Mouse (Mus musculus) forebrain, embryonic 10.5 days (tissue): ENCODE measurements around the gene Clcnka. TPM values are rescaled to one million over a fixed set of nuclear protein-coding genes. Genes with fewer than 3 reads are reported as not detected.

Experiments used
- DNase-seq: peaks from one replicate; pipeline ENCODE4 v3.0.0-alpha.2; 2017; ENCODE audit warnings: low spot score; ENCODE audit errors: extremely low spot score
- H3K27ac ChIP-seq: fragments of 300-500 bp; sonication (generic); 2 replicates; pipeline ENCODE4 v1.5.1; 2016; ENCODE audit warnings: mild to moderate bottlenecking
- H3K27me3 ChIP-seq: fragments of 300-500 bp; sonication (generic); 2 replicates; pipeline ENCODE4 v1.6.1; 2016; ENCODE audit warnings: mild to moderate bottlenecking; ENCODE audit not compliant: poor library complexity, severe bottlenecking
- H3K36me3 ChIP-seq: fragments of 300-500 bp; sonication (generic); replicated peaks from 2 replicates; pipeline ENCODE4 v1.6.1; 2016; ENCODE audit warnings: mild to moderate bottlenecking, moderate library complexity
- H3K4me1 ChIP-seq: fragments of 300-500 bp; sonication (generic); 2 replicates; pipeline ENCODE4 v1.6.1; 2016
- H3K4me3 ChIP-seq: fragments of 300-500 bp; sonication (generic); 2 replicates; pipeline ENCODE4 v1.5.1; 2016; ENCODE audit warnings: mild to moderate bottlenecking, moderate library complexity
- H3K9me3 ChIP-seq: fragments of 300-500 bp; sonication (generic); 2 replicates; pipeline ENCODE4 v1.6.1; 2016; ENCODE audit warnings: mild to moderate bottlenecking, moderate library complexity
- WGBS: fragments of 180-500 bp; shearing (Covaris S2); methylation state at CpG from one replicate; pipeline ENCODE4 v1.1.7; 2016; 5-methylcytosine and 5-hydroxymethylcytosine counted together
- polyA plus RNA-seq: library from polyadenylated mRNA; unstranded; fragments of >200 nt; fragmentation: Nextera tagmentation; extraction: Ambion mirVana; gene quantifications from 2 replicates; pipeline ENCODE4 v1.2.1, GENCODE M21; 2016

The Clcnka gene
- polyA plus RNA-seq, 1 experiment from 2014 or later, result 0.05 TPM

DNA sequence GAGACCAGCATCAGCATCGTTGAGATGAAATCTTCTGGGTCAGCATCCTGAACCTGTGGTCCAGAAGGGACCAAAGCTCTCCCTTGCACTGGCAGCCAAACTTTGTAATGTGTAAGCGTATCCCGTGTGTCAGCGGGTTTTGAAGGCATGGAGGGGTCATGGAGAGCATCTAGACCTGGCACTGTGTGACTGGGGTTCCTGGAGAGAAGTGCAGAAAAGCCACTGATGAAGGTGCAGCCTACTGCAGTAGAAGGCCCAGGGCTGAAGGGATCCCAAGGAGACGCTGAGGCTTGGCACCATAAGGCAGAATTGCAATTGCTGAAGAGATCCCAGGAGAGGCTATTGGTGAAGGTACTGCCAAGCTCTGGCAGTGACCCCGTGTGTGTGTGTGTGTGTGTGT lies 30.9 kb upstream of the Clcnka start:
- no peak overlapping the region for H3K27ac ChIP-seq
- H3K4me1 ChIP-seq, result peaks cover 19% of the 10 kb centered on the region
- no peaks in the 10 kb centered on the region for H3K9me3 ChIP-seq
- no peak for DNase-seq
- H3K27me3 ChIP-seq, result peaks cover 38% of the 10 kb centered on the region
- 82% methylated on average over 6 of the region's 6 CpGs for WGBS
- H3K4me3 ChIP-seq, result no peak overlapping the region
- no peaks in the 10 kb centered on the region for H3K36me3 ChIP-seq

DNA sequence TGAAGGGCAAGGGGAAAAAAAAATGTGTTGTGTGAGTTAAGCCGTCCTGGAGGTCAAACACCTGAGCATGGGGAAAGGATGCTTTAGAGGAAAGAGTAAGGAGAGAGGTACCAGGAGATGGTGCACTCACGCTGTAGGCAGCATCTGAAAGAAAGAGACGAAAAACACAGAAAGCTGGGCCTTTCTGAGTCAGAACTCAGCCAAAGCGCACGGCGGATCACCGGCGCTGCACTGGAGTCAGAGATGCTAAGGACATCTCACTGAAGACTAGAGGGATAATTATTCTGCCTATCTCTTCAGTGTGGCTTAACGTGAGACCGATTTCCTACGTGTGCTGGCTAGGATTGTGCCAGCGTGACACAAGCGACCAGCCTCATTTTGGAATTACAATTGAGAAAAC lies 29.4 kb upstream of the Clcnka start:
- DNase-seq, result no peak
- WGBS, result 90% methylated on average over 13 of the region's 13 CpGs
- Histone ChIP-seq H3K9me3 (no peaks in the 10 kb centered on the region), H3K36me3 (no peaks in the 10 kb centered on the region), H3K4me3 (no peak overlapping the region), H3K27ac (no peak overlapping the region), H3K4me1 (peaks cover 19% of the 10 kb centered on the region), H3K27me3 (peaks cover 50% of the 10 kb centered on the region)

DNA sequence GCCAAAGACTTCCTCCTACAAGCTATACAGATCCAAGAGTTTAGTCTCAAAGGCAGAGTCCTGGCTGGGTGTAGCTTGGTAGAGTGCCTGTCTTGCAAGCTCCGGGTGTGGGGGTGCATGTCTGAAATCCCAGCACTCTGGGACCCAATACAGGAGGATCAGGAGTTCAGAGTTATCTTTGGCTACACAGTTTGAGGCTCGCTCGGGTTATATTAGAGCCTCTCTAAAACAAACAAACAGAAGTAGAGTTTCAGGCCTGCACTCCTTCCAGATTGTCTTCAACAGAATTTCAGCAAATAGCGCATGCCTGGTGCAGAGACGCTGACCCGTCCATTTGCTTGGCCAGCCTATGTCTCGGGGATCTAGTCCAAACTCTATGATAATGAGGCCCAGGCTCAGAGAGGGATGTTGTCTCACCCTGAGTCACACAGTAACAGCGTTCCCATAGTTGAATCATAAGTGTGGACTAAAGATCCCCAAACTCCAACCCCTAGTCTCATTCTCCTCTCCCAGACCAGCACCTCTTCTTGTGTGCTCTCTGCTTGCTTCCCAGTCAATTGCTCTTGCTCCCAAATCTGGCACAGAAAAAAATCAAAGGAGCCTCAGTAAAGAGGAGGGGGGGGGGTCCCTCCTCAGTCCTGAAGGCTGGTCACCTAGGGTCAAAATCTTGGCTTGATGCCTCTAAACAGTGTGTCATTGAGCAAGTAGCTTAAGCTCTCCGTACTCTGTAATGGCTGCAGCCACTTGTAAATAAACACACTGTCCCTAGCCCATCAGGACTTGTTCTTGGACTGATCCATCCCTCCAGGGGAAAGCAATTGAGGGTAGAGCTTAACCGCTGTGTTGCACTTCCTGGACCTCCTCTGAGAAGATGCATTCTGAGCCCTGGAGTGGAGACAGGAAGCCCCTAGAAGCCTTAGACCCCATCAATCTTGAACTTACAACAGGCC lies 28.5 kb upstream of the Clcnka start:
- 86% methylated on average over 10 of the region's 10 CpGs for WGBS
- peaks cover 56% of the 10 kb centered on the region for H3K27me3 ChIP-seq
- no peak overlapping the region for H3K4me3 ChIP-seq
- H3K9me3 ChIP-seq, result no peaks in the 10 kb centered on the region
- H3K27ac ChIP-seq, result no peak overlapping the region
- no peak for DNase-seq
- H3K36me3 ChIP-seq, result no peaks in the 10 kb centered on the region
- H3K4me1 ChIP-seq, result peaks cover 19% of the 10 kb centered on the region

DNA sequence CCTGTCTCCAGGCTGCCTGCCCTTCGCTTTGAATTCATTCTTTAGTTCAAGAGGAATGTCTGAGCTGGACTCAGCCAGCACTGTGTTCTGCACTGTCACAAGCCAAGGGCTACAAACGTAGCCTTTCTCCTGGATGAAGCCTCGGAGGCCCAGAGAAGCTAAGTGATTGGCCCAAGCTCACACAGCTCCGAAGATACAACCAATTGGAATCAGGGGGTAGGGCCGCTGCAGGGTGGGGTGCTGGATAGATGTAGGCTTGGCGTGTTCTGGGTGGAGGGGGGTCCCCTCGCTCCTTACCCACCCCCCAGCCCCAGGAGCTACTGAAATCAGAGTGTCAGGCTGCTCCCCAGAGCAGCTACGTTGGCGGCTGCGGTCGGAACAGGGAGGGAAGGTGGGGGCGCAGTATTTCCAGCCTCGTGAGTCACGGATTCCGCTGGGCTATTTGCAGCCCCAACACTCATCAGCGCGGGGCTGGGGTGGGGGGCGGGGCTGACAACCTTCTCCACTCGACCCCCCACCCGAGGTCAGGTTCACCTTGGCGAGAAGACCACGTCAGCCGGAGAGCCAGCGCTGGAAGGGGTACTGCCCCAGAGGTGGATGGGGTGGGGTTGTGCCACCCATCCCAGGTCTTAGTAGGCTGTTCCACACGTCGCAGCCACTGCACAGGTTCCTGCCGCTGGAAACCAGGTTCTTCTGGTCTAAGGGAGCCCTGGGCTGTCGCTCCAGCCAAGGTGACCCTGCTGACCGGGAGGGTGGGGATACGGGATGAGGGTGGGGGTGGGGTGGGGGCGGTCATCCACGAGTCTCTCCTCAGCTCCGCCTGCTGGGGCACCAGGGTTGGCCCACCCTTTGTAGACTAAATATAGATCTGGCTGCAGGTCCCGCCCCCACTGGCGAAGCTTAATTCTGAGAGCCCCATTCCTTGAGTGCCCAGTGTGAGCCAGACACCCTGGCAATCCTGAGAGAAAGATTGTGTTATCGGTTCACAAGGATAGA lies 27.3 kb upstream of the Clcnka start:
- Histone ChIP-seq H3K4me1 (peaks cover 24% of the 10 kb centered on the region), H3K4me3 (peak overlapping the region; percentile 56), H3K9me3 (no peaks in the 10 kb centered on the region), H3K27me3 (peaks cover 69% of the 10 kb centered on the region), H3K36me3 (no peaks in the 10 kb centered on the region), H3K27ac (peak overlapping the region; percentile 49; the same call in 1 of the 2 replicates)
- 3% methylated on average over 36 of the region's 36 CpGs for WGBS
- no peak for DNase-seq

DNA sequence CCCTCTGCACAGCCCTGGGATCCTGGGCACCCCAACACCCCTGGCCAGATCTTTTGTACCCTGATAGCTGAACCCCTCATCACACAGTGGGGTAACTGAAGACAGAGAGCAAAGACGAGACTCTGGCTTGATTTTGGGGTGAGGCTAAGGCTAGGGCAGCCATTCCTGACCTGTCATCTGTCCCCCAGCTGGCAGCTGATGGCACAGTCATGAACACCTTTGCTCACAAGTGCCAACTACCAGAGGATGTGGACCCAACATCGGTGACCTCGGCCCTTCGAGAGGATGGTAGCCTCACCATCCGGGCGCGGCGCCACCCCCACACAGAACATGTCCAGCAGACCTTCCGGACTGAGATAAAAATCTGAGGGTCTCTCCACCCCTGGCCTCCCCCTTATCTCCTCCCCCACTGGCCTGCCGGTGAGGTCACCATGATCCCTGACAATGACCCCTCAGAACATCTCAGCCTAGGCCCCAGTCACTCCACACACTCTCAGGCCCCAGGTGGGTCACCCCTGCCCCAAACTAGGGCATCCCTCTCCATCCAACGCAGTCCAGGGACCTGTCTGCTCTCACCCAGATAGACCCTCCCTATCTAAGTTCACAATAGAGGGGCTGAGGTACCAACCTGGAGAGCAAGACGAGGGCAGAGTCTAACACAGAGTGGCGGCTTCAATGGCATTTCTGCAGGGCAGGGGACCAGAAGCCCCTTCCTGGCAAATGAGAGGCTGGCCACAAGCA lies 25.3 kb upstream of the Clcnka start:
- Histone ChIP-seq H3K36me3 (no peaks in the 10 kb centered on the region), H3K9me3 (no peaks in the 10 kb centered on the region), H3K27ac (no peak overlapping the region), H3K4me1 (peaks cover 31% of the 10 kb centered on the region), H3K4me3 (no peak overlapping the region), H3K27me3 (peaks cover 72% of the 10 kb centered on the region)
- WGBS, result 90% methylated on average over 13 of the region's 13 CpGs
- DNase-seq, result no peak

DNA sequence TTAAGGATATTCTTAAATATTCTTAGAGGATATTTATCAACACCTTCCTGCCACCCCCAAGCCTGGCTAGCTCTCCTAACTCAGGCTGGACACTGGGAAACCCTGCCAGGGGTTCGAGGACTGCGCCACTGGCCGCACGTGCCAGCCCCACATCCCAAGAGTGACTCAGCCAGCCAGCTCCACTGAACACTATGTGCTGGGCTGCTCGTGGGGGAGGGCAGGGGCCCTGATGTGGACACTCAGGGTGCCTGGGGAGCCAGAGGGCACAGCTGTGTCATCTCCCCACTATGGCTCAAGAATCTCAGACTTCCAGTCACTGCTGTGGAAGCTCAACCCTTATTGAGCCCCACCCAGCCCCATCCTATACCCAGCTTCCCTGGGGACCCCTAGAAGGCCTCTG lies 24.8 kb upstream of the Clcnka start:
- DNase-seq, result no peak
- peaks cover 31% of the 10 kb centered on the region for H3K4me1 ChIP-seq
- H3K27ac ChIP-seq, result no peak overlapping the region
- no peaks in the 10 kb centered on the region for H3K9me3 ChIP-seq
- H3K36me3 ChIP-seq, result no peaks in the 10 kb centered on the region
- H3K27me3 ChIP-seq, result peaks cover 72% of the 10 kb centered on the region
- no peak overlapping the region for H3K4me3 ChIP-seq
- WGBS, result 83% methylated on average over 5 of the region's 5 CpGs

DNA sequence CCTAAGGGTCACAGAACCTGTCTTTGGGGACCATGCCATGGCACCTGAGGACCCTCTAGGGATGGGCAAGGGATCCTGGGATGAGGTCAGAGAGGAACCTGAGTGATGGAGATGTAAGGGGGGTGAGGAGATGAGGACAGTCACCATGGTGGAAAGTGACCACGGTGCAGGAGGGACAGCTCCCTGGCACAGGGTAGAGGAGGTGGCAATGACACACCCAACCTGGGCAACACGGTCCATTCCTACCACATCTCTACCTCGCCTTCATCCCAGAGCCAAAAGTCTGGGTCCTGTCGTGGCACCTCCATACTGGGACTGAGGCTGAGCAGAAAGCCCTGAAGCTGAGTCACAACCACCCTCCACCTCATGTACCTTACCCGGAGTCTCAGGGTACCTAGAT lies 24.3 kb upstream of the Clcnka start:
- H3K27me3 ChIP-seq, result peaks cover 69% of the 10 kb centered on the region
- H3K27ac ChIP-seq, result no peak overlapping the region
- H3K4me1 ChIP-seq, result peaks cover 31% of the 10 kb centered on the region
- H3K36me3 ChIP-seq, result no peaks in the 10 kb centered on the region
- DNase-seq, result no peak
- H3K9me3 ChIP-seq, result no peaks in the 10 kb centered on the region
- 84% methylated on average over 5 of the region's 5 CpGs for WGBS
- H3K4me3 ChIP-seq, result no peak overlapping the region

DNA sequence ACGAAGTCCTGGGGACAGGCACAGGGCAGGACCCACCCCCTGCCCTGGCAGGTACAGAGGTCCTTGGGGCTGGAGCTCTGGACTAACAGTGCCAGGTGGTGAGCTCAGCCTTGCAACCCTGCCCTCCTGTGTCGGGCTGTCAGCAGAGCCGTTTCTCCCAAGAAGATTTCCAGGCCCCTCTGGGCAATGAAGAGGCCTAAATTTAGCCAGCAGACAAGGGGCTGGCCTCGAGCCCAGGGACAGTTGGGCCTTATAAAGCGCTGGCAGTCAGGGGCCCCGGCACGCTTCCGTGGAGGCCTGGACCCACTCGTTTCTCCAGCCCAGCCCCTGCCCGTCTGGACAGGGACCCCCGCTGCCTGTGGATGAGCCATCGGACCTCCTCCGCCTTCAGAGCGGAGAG lies 22.9 kb upstream of the Clcnka start:
- Histone ChIP-seq H3K36me3 (no peaks in the 10 kb centered on the region), H3K27me3 (peaks cover 55% of the 10 kb centered on the region), H3K27ac (0 out of 2 replicates have a peak overlapping the region, but pooled peaks have one; percentile 8), H3K4me3 (no peak overlapping the region), H3K4me1 (peaks cover 29% of the 10 kb centered on the region), H3K9me3 (no peaks in the 10 kb centered on the region)
- WGBS, result 75% methylated on average over 14 of the region's 14 CpGs
- DNase-seq, result no peak

DNA sequence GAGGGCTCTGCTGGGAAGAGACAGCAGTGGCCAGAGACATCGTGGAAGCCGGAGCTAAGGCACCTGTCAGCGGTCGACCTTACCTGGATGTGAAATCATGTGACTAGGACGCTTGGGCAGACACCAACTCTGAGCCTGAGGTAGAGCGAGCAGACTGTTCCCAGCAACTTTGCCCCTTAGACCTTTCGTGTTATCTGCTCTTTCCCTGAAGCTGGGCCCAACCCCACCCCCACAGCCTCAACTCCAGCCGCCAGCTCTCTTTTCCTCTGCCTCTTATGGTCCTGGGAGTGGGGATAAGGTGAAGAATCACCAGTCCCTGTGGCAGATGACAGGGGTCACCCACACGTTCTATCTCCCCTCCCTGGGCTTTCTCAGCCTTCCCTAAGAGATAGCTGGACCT lies 22.4 kb upstream of the Clcnka start:
- no peak for DNase-seq
- Histone ChIP-seq H3K9me3 (no peaks in the 10 kb centered on the region), H3K4me3 (no peak overlapping the region), H3K36me3 (no peaks in the 10 kb centered on the region), H3K27me3 (peaks cover 50% of the 10 kb centered on the region), H3K27ac (0 out of 2 replicates have a peak overlapping the region, but pooled peaks have one; percentile 8), H3K4me1 (peaks cover 24% of the 10 kb centered on the region)
- WGBS, result 58% methylated on average over 9 of the region's 9 CpGs

DNA sequence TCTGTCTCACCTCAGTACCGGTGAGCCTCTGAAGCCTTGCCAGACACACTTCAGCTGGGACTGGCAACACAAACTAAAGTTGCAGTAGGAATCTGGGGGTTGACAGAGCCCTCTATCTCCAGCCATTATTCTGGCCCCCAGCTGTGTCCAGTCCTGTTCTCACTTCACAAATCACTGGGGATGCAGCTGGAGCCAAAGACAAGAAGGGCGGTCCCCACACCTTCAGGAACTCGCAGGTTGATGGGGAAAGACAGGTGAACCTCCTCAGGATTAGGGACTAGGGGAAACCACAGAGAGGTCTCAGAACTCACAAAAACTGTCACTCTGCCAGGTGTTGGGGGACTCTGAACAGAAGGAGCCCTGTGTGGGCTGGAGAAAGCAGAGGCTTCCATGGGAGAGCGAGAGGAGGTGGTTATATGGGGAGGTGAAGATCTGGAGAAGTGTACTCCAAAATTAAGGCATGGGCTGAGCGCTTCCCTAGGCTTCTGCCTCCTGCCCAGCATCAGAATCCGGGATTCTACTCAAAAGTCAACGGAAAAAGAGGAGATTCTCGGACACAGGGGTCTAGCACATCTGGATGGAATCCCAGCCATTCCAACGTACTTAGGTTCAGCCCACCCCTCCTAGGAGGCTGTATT lies 21.8 kb upstream of the Clcnka start, which contains the start of gene Hspb7:
Gene Hspb7, plus strand, starts transcription at position 588 of the 638 bp plus-strand sequence.
- H3K27me3 ChIP-seq, result peaks cover 44% of the 10 kb centered on the region
- 0 out of 2 replicates have a peak within 1 kb of the TSS, but pooled peaks have one; percentile 8 for H3K27ac ChIP-seq
- H3K4me3 ChIP-seq, result no peak within 1 kb of the TSS
- H3K4me1 ChIP-seq, result peaks cover 18% of the 10 kb centered on the region
- 64% methylated on average over 9 of the region's 9 CpGs for WGBS
- no peaks in the 10 kb centered on the region for H3K36me3 ChIP-seq
- H3K9me3 ChIP-seq, result no peaks in the 10 kb centered on the region
- no peak for DNase-seq

DNA sequence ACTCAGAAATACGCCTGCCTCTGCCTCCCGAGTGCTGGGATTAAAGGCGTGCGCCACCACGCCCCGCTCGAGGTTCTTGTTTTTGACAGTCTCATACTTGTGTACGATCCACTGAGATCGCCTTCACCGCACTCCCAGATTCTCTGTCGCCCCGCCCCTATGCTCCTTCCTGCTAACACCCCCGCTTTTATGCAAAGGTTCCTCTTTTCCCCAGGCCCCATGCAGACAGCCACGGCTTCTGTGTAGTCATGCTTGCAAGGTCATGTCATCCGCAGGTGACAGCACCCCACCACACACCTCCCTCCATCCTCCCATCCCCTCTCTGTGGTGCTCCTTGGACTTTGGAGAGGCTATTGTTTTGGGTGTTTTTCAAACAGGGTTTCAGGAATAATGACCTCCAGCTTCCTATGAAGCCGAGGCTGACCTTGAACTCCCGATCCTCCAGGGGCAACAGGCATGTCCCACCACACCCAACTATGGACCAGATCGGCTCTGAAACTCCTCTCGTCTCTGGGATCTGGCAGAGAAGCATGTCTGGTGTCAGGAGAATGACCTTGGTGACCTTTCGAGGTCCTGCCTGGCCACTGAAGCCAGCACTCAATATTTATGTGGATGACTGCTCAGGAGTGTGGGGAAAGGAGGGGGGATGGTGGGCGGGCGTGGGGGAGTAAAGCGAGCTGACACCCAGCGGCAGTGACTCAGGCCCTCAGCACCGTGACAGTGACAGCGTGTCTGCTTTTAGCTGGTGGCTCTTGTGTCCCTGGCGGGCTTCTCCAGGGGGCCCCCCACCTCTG lies 21.1 kb upstream of the Clcnka start:
- no peak overlapping the region for H3K27ac ChIP-seq
- 76% methylated on average over 27 of the region's 27 CpGs for WGBS

More for the DNA sequence above, 21.1 kb upstream of the Clcnka start:
- no peaks in the 10 kb centered on the region for H3K36me3 ChIP-seq
- peaks cover 12% of the 10 kb centered on the region for H3K4me1 ChIP-seq
- no peaks in the 10 kb centered on the region for H3K9me3 ChIP-seq
- DNase-seq, result no peak
- H3K4me3 ChIP-seq, result no peak overlapping the region
- H3K27me3 ChIP-seq, result peaks cover 37% of the 10 kb centered on the region
